Comparison of ENCODE assay signal across 10 mouse cellular contexts in genomic region chrX:11861892-11862291, GRCm38 (mm10).
DNase-seq lines count a peak whose midpoint lies in the region; ATAC-seq and TF ChIP-seq lines count a peak whose summit lies in the region.
"Had no signal": no experiment of that assay in that cellular context is flagged by ENCODE, and none has a peak within 500 bp of the region (broad histone marks: within the 10 kb centered on the region; RNA-seq: fewer than 3 reads in every experiment).

No protein-coding gene starts in this region.

- ATAC-seq in midbrain, embryonic 15.5 days (replicated peaks) = peak; percentile 24; the same call in 1 of the 2 replicates

- peaks cover 18% of the 10 kb centered on the region for H3K4me1 ChIP-seq in midbrain, embryonic 15.5 days

- no peak overlapping the region for H3K27ac ChIP-seq in midbrain, embryonic 15.5 days
- H3K27ac ChIP-seq: gastrocnemius, adult 2 months had no signal

- H3K4me2 ChIP-seq in midbrain, embryonic 15.5 days = no peak overlapping the region
- H3K4me2 ChIP-seq: heart, embryonic 12.5 days had no signal

- H3K4me3 ChIP-seq in midbrain, embryonic 15.5 days = no peak overlapping the region
- H3K4me3 ChIP-seq: erythroblast, embryonic 14.5 days; gastrocnemius, adult 2 months; heart, embryonic 12.5 days had no signal

- no peaks in the 10 kb centered on the region for H3K27me3 ChIP-seq in midbrain, embryonic 15.5 days (replicated peaks)

- H3K9me3 ChIP-seq in midbrain, embryonic 15.5 days = no peaks in the 10 kb centered on the region
- H3K9me3 ChIP-seq: heart, embryonic 12.5 days had no signal

- 25% methylated on average over 8 of the region's 8 CpGs for WGBS in midbrain, embryonic 15.5 days

- TF ChIP-seq CTCF in brain, embryonic 14.5 days (IDR thresholded peaks at IDR 0.05; ENCODE audit: borderline replicate concordance, extremely low read depth, insufficient read depth, insufficient read length) = no peak

- TF ChIP-seq POLR2A in brain, embryonic 14.5 days (IDR thresholded peaks at IDR 0.05; ENCODE audit: borderline replicate concordance, extremely low read depth, insufficient read depth, insufficient read length, poor library complexity, severe bottlenecking) = no peak

- no peaks in the 10 kb centered on the region for H3K36me3 ChIP-seq in midbrain, embryonic 15.5 days (replicated peaks)
- H3K36me3 ChIP-seq: heart, embryonic 12.5 days had no signal

- DNase-seq in kidney, postnatal 14 days = peak; percentile 15
- no peak for DNase-seq in kidney, adult 8-10 months
- DNase-seq in brain, embryonic 14.5 days (ENCODE audit: low read depth) = peak; percentile 78
- peak; percentile 31 for DNase-seq in embryo, embryonic 9.5 days (ENCODE audit: extremely low spot score)
- DNase-seq in spleen, postnatal 10 days (ENCODE audit: low spot score in 2 of 2) = no peak
- DNase-seq in testis, postnatal 10 days (ENCODE audit: low spot score) = no peak
- DNase-seq: gastrocnemius, adult 2 months had no signal

- no peak overlapping the region for H3K9ac ChIP-seq in midbrain, embryonic 15.5 days
- H3K9ac ChIP-seq: heart, embryonic 12.5 days had no signal

Comparison
In these comparisons a context has a peak if more than half of its experiments do, and no peak if none do; other contexts are left out.
1. DNase-seq: peak in kidney, postnatal 14 days (single experiment), brain, embryonic 14.5 days (single experiment) and embryo, embryonic 9.5 days (single experiment); none in kidney, adult 8-10 months (0 of 2), spleen, postnatal 10 days (0 of 2) and testis, postnatal 10 days (single experiment).